Mouse (Mus musculus) frontal cortex, postnatal 14 days (tissue): ENCODE results near the gene AI413582.

Experiments used
- DNase-seq, 2 experiments: peaks; one replicate each; pipeline ENCODE4 v3.0.0; 2022; ENCODE audit warnings: low spot score in 2 of 2

AI413582 gene

GRCm38 (mm10) chr17:27518700-27519595 lies 46.6 kb downstream of the AI413582 start:
- no peak for DNase-seq

DNA sequence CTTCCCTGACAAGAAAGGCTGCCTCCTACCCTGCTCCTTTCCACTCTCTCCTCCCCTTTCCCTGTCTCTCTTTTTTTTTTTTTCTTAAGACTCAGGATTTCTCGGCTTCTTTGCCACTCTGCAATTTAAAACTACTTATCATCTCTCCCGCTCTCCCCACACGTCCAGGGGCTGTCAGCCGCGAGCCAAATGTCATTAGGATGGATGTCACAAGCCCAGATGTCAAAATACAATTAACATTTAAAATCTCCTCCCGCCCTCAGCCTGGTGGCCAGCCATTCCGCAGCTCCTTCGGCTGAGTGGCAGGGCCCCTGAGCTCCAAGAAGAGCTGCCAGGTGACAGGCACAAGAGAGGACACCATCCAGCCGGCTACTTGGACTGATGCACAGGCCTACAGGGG lies 47.3 kb downstream of the AI413582 start:
- no peak for DNase-seq

DNA sequence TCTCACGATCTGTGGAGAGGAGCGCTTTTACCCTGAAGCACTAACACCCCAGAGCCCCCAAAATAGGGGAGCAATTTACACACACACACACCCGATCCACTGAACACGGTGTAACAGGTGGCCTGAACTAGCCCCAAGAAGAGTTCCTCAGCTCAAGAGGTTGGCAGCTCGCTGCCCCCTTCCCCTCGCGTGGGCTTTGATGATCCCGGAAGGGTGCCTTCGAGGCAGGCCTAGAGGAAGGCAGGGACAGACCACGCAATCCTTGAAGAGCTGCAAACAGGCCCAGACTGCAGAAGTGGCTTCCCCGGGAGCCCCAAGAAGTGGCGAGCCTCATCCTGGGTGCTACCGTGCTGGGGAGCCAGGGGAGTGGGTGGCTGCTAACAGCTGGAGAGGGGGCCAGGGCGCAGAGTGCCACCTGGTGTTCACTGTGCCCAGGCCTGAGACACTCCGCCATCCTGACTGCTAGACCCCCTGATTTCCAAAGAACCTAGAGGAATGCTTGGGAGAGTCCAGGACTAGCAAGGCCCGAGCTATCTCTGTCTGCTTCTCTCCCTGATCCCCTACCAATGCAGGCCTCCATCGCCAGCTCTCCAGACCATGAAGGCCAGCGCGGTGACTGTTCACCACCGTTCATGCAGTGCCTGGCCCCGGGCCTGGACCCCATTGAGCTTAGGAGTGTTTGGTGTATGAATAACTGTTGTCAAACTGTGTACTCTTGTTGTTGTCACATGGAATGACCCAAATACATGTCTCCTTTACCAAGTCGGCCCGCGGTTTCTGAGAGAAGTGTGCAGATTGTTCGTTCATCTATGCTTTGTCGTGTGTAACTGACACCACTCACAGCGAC lies 51.4 kb downstream of the AI413582 start:
- no peak for DNase-seq
